25 mouse cellular contexts compared by ENCODE assay signal in genomic region chr7:26743948-26744347, GRCm38 (mm10). TPM values are rescaled to one million over a fixed set of nuclear protein-coding genes. Genes with fewer than 3 reads are reported as not detected.
DNase-seq lines count a peak whose midpoint lies in the region; ATAC-seq lines count a peak whose summit lies in the region.
"Had no signal": no experiment of that assay in that cellular context is flagged by ENCODE, and none has a peak within 500 bp of the region (broad histone marks: within the 10 kb centered on the region; RNA-seq: fewer than 3 reads in every experiment).

No protein-coding gene starts in this region.

- no peak overlapping the region for H3K27ac ChIP-seq in kidney, embryonic 14.5 days (ENCODE audit: low read depth, low read length)

- H3K27me3 ChIP-seq in kidney, embryonic 14.5 days (ENCODE audit: control insufficient read depth, insufficient read depth, low read length) = no peaks in the 10 kb centered on the region
- H3K27me3 ChIP-seq: Patski had no signal

- WGBS in kidney, embryonic 14.5 days = 87% methylated on average over 4 of the region's 4 CpGs

- H3K4me1 ChIP-seq in kidney, embryonic 14.5 days (ENCODE audit: control insufficient read depth, insufficient read depth, low read length) = no peaks in the 10 kb centered on the region

- H3K4me2 ChIP-seq in kidney, embryonic 14.5 days (replicated peaks; ENCODE audit: low read depth, low read length) = no peak overlapping the region

- no peaks in the 10 kb centered on the region for H3K36me3 ChIP-seq in kidney, embryonic 14.5 days (ENCODE audit: control insufficient read depth, insufficient read depth, low read length)
- H3K36me3 ChIP-seq: G1E had no signal

- no peaks in the 10 kb centered on the region for H3K9me3 ChIP-seq in kidney, embryonic 14.5 days (ENCODE audit: control insufficient read depth, low read length)
- H3K9me3 ChIP-seq: G1E had no signal

- H3K4me3 ChIP-seq in kidney, embryonic 14.5 days (ENCODE audit: low read length) = no peak overlapping the region

- DNase-seq in fat pad, adult 2 months (ENCODE audit: extremely low read depth, low read depth, low spot score) = peak; percentile 88
- DNase-seq in gonadal fat pad, adult 2 months (ENCODE audit: low read depth) = peak; percentile 80
- DNase-seq: adrenal gland, adult 2 months; adrenal gland, adult 8-10 months; adrenal gland, postnatal 10 days; adrenal gland, postnatal 14 days; adrenal gland, postnatal 25 days; adrenal gland, postnatal 36 days; B cell, adult 2 months; cerebellum, adult 11 months; cerebellum, adult 11-12 months; cerebellum, adult 18-20 months had no signal

- H3K9ac ChIP-seq in kidney, embryonic 14.5 days (ENCODE audit: low read depth, low read length) = no peak overlapping the region

- ATAC-seq in kidney, embryonic 14.5 days (ENCODE audit: low FRiP score, low TSS enrichment) = no peak
- no peak for ATAC-seq in erythroblast, adult 5-6 weeks (replicated peaks; ENCODE audit: low FRiP score, poor library complexity, severe bottlenecking)
- ATAC-seq: activated CD4-positive, CD25-positive, alpha-beta regulatory T cell, adult 4 months; CD4-positive, CD25-positive, alpha-beta regulatory T cell, adult 4 months; Patski had no signal

RNA-seq across cellular contexts. Expression of gene Cyp2b19, which starts 13.0 kb away (rescaled TPM):
- polyA plus RNA-seq in gonadal fat pad, adult 2 months (2012; rRNA removed) = 0.27 TPM in 1 of 2 replicates, not detected in the other
- polyA plus RNA-seq in kidney, embryonic 14.5 days (2014; fragmentation: Nextera tagmentation; extraction: Ambion mirVana) = not detected in 2 replicates
- total RNA-seq in erythroblast, adult 5-6 weeks (2015; ENCODE audit: low replicate concordance) = not detected in 2 replicates
- not detected in 2 replicates for total RNA-seq in erythroblast, adult 5-6 weeks (2017; ENCODE audit: low replicate concordance)
- total RNA-seq: adrenal gland, adult 18-20 months; adrenal gland, adult 2 months; adrenal gland, adult 8-10 months; adrenal gland, postnatal 10 days; adrenal gland, postnatal 14 days; adrenal gland, postnatal 25 days; adrenal gland, postnatal 36 days; adrenal gland, postnatal 4 days; ES-E14; MEL had no signal
- polyA plus RNA-seq: activated CD4-positive, CD25-positive, alpha-beta regulatory T cell, adult 4 months; adrenal gland, adult 2 months; C2C12; CD4-positive, CD25-positive, alpha-beta regulatory T cell, adult 4 months; G1E; Patski had no signal

RNA-seq across cellular contexts. Expression of gene Cyp2b23, which starts 57.7 kb away (rescaled TPM):
- 0.65 TPM in 2 replicates for polyA plus RNA-seq in gonadal fat pad, adult 2 months (2012; rRNA removed)
- not detected in 2 replicates for polyA plus RNA-seq in kidney, embryonic 14.5 days (2014; fragmentation: Nextera tagmentation; extraction: Ambion mirVana)
- not detected in 2 replicates for total RNA-seq in erythroblast, adult 5-6 weeks (2015; ENCODE audit: low replicate concordance)
- total RNA-seq in erythroblast, adult 5-6 weeks (2017; ENCODE audit: low replicate concordance) = not detected in 2 replicates
- total RNA-seq: adrenal gland, adult 18-20 months; adrenal gland, adult 2 months; adrenal gland, adult 8-10 months; adrenal gland, postnatal 10 days; adrenal gland, postnatal 14 days; adrenal gland, postnatal 25 days; adrenal gland, postnatal 36 days; adrenal gland, postnatal 4 days; CH12.LX; MEL had no signal
- polyA plus RNA-seq: activated CD4-positive, CD25-positive, alpha-beta regulatory T cell, adult 4 months; adrenal gland, adult 2 months; brain, embryonic 14.5 days; C2C12; CD4-positive, CD25-positive, alpha-beta regulatory T cell, adult 4 months; G1E; Patski had no signal
